Mouse (Mus musculus) heart, embryonic 10.5 days (tissue): ENCODE measurements around the gene Ugp2. TPM values are rescaled to one million over a fixed set of nuclear protein-coding genes. Genes with fewer than 3 reads are reported as not detected.

Experiments
- microRNA counts: library from miRNA; unstranded; fragments of <30 nt; microRNA quantifications from one replicate; lab custom pipeline; 2017
- microRNA-seq: library from miRNA; unstranded; fragments of <30 nt; microRNA quantifications from one replicate; pipeline ENCODE4, GENCODE M21; 2017
- polyA plus RNA-seq: library from polyadenylated mRNA; unstranded; fragments of >200 nt; fragmentation: Nextera tagmentation; extraction: Ambion mirVana; gene quantifications from 2 replicates; pipeline ENCODE4 v1.2.1, GENCODE M21; 2016

Ugp2 gene
- polyA plus RNA-seq, 1 experiment from 2014 or later: 150 TPM

MicroRNA genes within 50 kb of the gene (microRNA counts, 519-probe panel; counts per million panel counts)
- microRNA mmu-miR-1933-3p (lab: Ali Mortazavi, UCI): not detected
- microRNA mmu-miR-1933-5p (lab: Ali Mortazavi, UCI): not detected

Small RNA genes lying within 50 kb of the gene (microRNA-seq; reads per million reads assigned to microRNA genes)
- 3.5 reads per million, percentile 8 among the genes with 10 or more reads in this experiment for gene Mir1933

Other genes starting within 250 kb of the Ugp2 start
- gene Vps54, start 131.9 kb downstream of the Ugp2 start, polyA plus RNA-seq: 9.9 and 13.4 TPM in 2 replicates
- 6.8 and 7.0 TPM in 2 replicates for gene Wdpcp, start 201.0 kb upstream of the Ugp2 start, polyA plus RNA-seq
- 800 and 1,183 TPM in 2 replicates for gene Mdh1, start 201.2 kb upstream of the Ugp2 start, polyA plus RNA-seq